Mouse (Mus musculus): Measurements from ENCODE around the gene Olfr855. TPM values are rescaled to one million over a fixed set of nuclear protein-coding genes. Genes with fewer than 3 reads are reported as not detected.

Olfr855 gene
- total RNA-seq (2021), result not detected
- long read RNA-seq, experiment 1, result 0 reads
- long read RNA-seq, experiment 2, result 0 reads

- no peak within 1 kb of the TSS for H3K27ac ChIP-seq
- no peak within 1 kb of the TSS for H3K4me3 ChIP-seq
- DNase-seq (ENCODE audit: low spot score in 2 of 2), result no peak
- no peak for TF ChIP-seq CTCF (conservative IDR thresholded peaks at IDR 0.05)
Observed at GRCm38 (mm10) chr9:19582317-19582716, at the start of gene Olfr855. TSS of gene Olfr855 (plus strand) at chr9:19582617.

DNA sequence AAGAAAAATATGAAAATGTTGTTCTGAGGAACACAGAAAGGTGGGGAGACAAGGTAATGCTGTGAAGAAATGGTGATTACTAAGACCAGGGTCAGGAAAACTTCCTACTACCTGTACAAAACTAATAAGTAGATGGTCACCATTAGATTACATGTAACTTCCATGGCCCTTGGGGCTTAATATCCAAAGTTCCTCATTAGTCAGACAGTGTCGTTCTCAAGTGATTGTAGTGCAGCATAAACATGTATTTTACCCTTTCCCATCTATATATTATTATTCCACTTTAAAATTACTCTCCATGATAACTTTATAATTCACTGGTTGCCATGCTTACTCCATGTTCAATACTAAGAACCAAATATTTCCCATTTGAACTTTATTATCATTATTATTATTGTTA is 41.4 kb upstream of the Olfr855 start, which contains the start of gene Olfr853:
Gene Olfr853 (minus strand): TSS at position 101 of the 400 bp plus-strand sequence.
- H3K4me3 ChIP-seq, result no peak within 1 kb of the TSS
- DNase-seq (ENCODE audit: low spot score in 2 of 2), result no peak
- TF ChIP-seq CTCF (conservative IDR thresholded peaks at IDR 0.05), result no peak
- H3K27ac ChIP-seq, result no peak within 1 kb of the TSS

DNA sequence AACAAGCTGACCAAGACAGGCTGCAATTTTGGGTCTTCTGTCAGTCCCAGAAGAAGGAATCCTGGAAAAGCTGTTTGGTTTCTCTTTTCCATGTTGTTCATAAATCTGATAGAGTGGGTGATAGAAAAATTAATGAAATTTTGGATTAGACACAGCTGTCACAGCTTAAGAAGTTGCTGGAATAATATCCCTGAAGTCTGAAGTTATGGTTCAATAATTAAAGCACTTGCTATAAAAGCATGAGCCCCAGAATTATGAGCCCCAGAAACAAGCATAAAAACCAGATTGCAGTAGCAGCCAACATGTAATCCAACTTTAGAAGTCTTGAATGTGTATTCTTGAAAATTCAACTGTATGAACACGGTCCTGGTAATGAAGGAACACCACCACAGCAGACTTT is 15.1 kb upstream of the Olfr855 start, which contains the start of gene Olfr854:
Gene Olfr854 (minus strand): TSS at position 101 of the 400 bp plus-strand sequence.
- TF ChIP-seq CTCF (conservative IDR thresholded peaks at IDR 0.05), result no peak
- H3K4me3 ChIP-seq, result no peak within 1 kb of the TSS
- H3K27ac ChIP-seq, result no peak within 1 kb of the TSS
- no peak for DNase-seq (ENCODE audit: low spot score in 2 of 2)

- DNase-seq (ENCODE audit: low spot score in 2 of 2), result no peak
- no peak for TF ChIP-seq CTCF (conservative IDR thresholded peaks at IDR 0.05)
- H3K27ac ChIP-seq, result no peak overlapping the region
- H3K4me3 ChIP-seq, result no peak overlapping the region
Observed at GRCm38 (mm10) chr9:19621297-19621696, 38.9 kb downstream of the Olfr855 start.

DNA sequence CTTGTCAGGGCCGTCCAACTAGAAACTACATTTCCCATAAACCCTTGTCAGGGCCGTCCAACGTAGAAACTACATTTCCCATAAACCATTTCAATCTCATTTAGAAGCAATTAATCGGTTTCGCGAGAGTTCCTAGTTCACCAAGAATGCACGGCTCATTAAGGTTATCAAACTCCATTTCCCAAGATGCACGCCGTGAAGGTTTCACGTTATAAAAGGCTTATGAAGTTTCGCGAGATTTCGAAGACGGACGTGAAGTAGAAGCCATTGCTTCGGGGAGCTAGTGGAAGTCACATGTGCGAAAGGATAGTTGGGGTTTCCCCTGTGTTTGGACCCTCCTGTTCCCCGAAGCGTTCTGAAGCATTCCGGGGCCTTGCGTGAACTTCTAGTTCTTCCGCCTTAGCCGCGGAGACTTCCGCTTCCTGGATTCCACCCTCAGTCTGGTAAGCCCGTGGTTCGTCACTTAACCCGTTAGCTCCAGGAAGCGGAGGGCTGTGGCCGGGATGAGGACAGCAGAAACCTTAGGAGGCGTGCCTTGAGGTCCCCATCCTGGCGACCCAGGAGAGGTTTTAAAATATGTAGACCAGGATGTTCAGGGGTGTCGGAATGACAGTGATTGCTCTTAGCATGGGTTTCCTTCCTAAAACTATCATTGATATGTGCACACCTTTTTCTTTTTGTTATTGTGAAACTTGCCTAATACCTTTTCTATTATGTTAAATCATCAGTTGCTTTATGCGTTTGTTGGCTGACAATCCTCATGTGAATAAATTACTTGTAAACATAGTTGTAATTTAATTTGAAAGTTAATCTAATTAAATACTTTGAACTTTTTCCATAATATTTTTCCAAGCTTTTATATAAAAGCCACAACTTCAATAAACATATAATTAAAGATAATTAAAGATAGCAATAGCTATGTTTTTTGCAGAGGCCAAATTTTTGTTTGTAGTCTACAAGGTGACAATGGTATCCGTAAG is 39.7 kb downstream of the Olfr855 start, which contains the start of gene Zfp317:
Gene Zfp317 (plus strand): TSS at position 260 of the 980 bp plus-strand sequence.
- peak; percentile 85 to 98 for DNase-seq (ENCODE audit: low spot score in 2 of 2)
- H3K4me3 ChIP-seq, result peak within 1 kb of the TSS; percentile 75
- peak within 1 kb of the TSS; percentile 81 for H3K27ac ChIP-seq
- no peak for TF ChIP-seq CTCF (conservative IDR thresholded peaks at IDR 0.05)

- no peak overlapping the region for H3K4me3 ChIP-seq
- no peak for TF ChIP-seq CTCF (conservative IDR thresholded peaks at IDR 0.05)
- no peak overlapping the region for H3K27ac ChIP-seq
- DNase-seq (ENCODE audit: low spot score in 2 of 2), result no peak
Observed at GRCm38 (mm10) chr9:19629574-19629973, 47.2 kb downstream of the Olfr855 start.

Other genes with a start within 250 kb of the Olfr855 start
- gene Olfr845, start 246.2 kb upstream of the Olfr855 start, total RNA-seq (2021), result not detected
- gene Olfr846, start 218.6 kb upstream of the Olfr855 start, total RNA-seq (2021), result not detected
- not detected for gene Olfr847, start 203.9 kb upstream of the Olfr855 start, total RNA-seq (2021)
- gene Olfr849, start 142.4 kb upstream of the Olfr855 start, total RNA-seq (2021), result not detected
- gene Olfr850, start 104.4 kb upstream of the Olfr855 start, total RNA-seq (2021), result not detected
- not detected for gene Olfr851, start 89.3 kb upstream of the Olfr855 start, total RNA-seq (2021)
- not detected for gene Olfr853, start 41.5 kb upstream of the Olfr855 start, total RNA-seq (2021)
- not detected for gene Olfr854, start 15.2 kb upstream of the Olfr855 start, total RNA-seq (2021)
- gene Zfp317, start 39.5 kb downstream of the Olfr855 start, total RNA-seq (2021), result 10 to 100 TPM; 19.2 to 23.6 TPM
- gene Olfr857, start 126.8 kb downstream of the Olfr855 start, total RNA-seq (2021), result not detected
- not detected for gene Olfr58, start 197.7 kb downstream of the Olfr855 start, total RNA-seq (2021)
- not detected for gene Olfr859, start 222.3 kb downstream of the Olfr855 start, total RNA-seq (2021)